Mouse (Mus musculus) right cerebral cortex, postnatal 4 days (tissue): ENCODE data around the gene Srpk2.
"Not testable (repeated sequence)": the region's sequence is repeated elsewhere in the genome, so short reads cannot be mapped to it uniquely, and the experiment has no call there.

ENCODE experiments used
- DNase-seq: peaks from one replicate; pipeline ENCODE4 v3.0.0-alpha.2; 2022

Srpk2 gene

DNA sequence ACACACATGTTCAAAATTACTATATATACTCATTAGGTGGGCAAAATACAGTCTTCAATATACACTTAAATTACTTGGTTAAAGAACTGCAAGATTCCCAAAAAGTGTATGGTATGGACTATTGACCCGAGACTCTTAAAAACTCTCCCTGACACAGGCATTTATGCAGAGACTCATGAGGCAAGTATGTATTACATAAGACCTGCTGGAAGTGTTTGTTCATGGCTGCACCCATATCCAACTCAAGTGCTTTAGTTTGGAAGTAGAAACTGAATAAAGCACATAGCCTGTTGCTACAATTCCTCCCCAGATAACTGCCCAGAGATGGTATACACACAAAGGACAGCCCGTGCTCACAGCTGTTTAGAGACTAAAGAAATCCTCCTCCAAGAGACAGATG, 123.2 kb downstream of the Srpk2 start:
- no peak for DNase-seq

DNA sequence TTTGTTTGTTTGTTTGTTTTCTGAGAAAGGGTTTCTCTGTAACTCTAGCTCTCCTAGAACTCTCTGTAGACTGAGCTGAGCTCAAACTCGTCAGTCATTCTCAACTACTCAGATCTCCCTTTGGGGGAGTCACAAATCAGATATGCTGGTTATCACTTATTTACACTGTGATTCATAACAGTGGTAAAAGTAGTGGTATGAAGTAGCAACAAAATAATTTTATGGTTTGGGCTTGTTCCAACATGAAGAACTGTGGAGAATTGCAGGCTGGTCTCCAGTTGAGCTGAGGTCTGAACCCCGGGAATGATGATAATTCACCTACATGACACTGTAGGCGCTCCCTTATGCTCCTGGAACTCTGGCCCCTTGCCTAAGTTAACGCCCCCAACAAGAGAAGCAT, 124.2 kb downstream of the Srpk2 start:
- no peak for DNase-seq

DNA sequence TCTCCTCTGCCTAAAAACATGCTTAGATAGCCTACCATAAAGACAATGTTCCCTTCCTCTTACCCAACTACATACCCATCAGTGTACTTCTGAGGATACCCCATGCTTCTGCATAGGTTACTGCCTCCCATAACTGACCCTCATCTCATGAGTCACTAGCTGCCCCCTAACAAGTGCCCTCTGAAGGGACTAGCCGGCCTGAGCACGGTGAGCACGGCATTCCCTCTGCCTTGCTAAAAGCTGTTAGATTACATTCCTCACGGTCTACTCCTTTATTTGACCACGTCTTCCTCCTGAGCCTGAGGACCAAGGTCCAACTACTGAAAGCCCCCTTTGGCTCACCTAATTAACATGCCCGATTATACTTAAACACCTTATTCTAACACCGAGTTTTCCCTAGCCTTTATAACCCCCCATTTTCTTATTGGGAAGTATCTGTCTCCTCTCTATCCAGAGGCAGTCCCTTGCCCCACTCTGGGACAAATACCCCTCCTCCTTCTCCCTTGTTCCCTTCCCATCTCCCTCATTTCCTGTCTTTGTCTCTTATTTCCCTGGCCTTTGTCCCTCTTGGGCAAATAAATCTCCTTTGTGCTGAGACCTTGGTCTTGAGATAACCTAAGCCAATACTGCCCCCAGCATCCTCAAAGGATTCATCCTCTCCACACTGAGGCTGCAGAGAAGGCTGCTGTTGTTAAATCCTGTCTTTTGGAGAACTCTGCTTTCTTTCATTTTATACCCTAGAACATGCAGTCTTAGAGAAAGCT, 128.2 kb downstream of the Srpk2 start:
- DNase-seq = no peak

DNA sequence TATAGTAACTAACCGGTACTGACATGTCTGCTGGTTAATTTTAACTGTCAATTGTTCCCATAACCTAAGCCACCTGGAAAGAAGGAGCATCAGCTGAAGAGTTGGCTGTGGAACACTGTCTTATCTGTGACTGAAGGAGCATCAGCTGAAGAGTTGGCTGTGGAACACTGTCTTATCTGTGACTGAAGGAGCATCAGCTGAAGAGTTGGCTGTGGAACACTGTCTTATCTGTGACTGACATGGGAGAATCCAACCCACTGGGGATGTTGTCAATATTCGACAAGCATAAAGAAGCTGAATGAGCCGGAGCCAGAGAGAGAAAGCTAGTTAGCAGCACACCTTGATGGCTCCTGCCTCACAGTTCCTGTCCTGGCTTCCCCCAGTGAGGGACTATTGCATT, 131.1 kb downstream of the Srpk2 start:
- not testable (repeated sequence) for DNase-seq

DNA sequence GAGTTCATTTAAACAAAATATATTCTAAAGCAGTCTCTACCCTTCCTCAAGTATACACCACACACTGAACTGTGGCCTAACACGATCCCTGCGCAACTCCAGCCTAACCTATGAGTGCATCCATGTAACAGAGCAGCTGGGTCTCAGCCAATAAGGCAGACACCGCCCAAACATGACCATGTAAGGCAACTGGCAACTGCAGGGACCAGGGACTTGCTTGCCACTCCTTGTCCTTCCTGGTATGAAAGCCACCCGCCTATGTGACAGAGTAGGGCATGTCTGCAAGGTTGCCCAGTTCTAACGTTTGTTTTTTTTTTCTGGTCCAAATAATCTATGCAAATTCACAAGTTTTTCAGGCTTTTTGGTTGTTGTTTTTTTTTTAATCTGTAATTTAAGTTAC, 132.7 kb downstream of the Srpk2 start:
- no peak for DNase-seq

DNA sequence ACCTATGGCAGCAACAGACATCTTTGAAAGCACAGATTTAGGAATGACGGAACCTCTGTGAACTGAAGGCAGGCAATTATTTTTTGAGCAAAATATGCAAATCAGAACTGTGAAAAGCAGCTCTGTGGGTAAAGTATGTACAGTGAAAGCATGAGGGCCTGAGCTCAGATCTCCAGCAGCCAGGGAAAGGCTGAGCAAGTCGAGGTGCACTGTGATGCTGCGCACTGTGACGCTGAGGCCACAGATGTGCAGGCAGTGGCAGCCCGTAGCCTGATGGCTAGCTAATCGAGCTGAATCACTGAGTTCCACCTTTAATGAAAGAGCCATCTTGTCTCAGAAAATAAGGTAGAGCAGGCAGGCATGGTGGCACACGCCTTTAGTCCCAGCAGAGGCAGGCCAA, 148.7 kb downstream of the Srpk2 start:
- no peak for DNase-seq

DNA sequence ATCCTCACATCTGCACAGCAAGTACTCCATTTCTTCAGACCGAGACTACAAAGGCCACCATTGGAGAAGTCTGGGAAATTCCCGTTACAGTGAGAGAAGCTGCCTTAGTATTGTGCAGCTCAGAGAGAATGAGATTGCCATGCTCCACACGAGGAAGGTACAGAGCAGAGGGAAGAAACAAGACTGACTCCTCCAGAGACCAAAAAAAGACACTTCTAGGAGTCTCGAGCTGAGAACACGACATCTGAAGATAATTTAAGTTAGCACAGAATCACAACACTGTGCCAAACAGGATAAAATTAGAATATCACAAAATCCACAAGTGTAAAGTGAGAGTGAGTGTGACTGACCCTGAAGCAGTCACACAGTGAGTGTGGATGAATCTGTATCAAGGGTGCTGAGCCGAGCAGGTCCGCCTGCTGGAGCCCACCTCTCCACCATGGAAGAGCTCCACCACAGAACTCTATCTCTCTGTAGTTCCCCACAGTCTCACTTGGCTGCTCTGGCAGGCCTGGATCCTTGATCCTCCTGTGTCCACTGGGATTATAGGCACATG, 152.8 kb downstream of the Srpk2 start:
- DNase-seq = no peak

DNA sequence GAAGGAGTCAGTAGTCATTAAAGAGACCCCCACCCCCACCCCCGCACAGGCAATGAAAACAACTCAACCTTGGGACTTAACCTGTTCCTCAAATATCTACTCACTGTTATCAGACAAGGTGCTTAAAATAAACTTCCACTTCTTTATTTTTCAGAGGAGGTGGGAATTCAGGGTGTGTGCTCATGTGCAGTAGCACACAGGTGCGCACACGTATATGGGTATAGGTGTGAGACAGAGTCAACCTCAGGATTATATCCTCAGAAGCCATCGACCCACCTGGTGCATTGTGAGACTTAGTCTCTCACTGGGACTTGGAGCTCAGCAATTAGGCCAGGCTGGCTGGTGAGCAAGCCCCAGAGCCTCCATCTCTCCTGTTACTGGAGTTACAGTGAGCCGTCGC, 153.3 kb downstream of the Srpk2 start:
- no peak for DNase-seq

DNA sequence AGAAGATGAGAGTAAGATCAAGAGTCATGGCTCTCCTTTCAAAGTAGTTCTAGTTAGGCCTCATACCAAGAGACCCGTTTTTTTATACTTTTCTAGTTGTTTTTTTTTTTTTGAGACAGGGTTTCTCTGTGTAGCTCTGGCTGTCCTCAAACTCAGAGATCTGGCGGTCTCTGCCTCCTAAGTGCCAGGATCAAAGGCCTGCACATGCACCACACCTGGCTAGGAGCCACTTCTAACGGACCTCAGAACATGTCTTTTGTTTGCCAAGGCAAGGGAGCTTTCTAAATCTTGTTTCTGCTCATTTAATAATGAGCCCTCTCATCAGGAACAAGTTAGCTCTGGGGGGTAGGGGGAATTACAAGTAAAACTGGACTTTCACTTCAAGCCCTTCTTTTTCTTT, 159.8 kb downstream of the Srpk2 start:
- DNase-seq = no peak

DNA sequence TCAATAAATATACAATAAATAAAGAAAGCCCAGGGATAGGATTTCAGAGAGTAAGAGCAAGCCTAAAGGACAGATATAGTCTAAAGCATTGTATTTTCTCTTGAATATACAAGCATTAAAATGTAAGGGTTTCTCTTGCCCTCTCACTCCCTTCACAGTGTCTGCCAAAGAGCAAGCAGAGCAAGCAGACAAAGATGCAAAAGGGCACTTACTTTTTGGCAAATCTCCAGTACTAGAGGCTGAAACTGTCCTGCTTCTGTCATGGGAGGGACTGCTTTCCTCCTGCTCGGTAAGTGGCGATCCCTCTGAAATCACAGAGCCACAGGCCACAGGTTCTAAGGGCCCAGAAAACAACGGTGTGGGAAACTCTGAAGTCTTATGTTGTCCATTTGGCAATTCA, 160.5 kb downstream of the Srpk2 start:
- DNase-seq = no peak

DNA sequence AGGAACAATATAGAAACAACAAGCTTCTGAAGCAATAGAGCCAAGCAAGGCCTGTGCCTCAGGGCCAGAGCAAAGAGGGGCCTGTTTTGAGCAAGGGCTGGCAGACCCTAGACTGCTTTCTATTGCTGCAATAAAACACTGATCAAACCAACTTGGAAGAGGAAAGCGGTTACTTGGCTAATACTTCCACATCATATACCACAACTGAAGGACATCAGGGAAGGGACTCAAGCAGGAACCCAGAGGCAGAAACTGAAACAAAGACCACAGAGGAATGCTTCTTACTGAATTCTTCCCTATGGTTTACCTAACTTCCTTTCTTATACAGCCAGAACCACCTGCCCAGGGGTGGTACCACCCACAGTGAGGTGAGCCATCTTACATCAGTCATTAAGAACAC, 162.8 kb downstream of the Srpk2 start:
- DNase-seq = no peak

DNA sequence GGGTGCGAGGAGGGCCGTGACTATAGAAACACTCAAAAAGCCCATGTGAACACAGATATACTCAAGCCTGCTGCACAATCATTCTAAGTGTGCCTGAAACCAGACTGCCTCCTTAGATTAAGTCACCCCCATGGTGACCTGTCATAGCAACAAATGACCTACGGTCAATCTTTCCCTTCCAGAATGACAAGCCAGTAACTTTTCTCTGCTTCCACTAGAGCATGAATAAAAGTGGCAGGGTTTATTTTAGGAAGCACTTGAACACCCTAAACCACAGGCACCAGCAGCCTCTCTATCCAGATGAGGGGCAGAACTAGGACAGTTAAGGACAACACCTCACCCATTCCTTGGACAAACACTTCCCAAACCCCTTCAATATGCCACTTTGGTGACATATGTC, 164.7 kb downstream of the Srpk2 start:
- no peak for DNase-seq

DNA sequence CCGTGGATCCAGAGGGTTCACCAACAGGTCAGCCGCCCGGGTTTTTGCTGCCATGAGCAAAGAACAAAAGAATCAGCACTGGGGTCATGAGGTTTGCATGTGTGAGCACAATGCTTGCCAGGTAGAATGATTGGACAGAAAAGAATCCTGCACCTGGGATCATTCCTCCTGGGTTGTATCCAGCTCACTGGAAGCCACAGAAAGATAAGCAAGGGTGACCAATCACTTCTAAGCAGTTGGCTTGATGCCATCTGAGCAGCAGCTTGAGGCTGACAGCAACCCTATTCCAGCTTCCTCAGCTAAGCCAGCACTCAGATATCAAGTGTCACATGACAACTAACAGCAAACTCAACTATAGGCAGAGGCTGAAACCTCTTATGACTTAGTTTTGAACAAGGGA, 165.7 kb downstream of the Srpk2 start:
- DNase-seq = no peak

DNA sequence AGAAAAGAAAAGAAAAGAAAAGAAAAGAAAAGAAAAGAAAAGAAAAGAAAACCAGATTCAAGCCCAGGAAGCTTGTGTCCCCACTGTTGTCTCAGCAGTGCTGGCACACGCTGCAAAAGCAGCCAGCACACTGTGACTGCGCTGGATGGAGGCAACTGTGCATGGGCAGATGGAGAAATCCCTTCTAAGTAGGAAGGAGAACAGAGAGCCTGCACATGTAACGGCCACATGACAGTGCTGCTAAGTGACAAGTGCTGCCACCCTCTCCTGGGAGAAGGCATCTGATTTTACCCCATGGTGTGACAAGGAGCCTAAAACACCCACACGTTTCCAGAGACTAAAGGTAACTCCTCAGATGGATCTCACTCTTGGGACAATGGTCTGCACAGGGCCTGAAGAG, 166.6 kb downstream of the Srpk2 start:
- no peak for DNase-seq

DNA sequence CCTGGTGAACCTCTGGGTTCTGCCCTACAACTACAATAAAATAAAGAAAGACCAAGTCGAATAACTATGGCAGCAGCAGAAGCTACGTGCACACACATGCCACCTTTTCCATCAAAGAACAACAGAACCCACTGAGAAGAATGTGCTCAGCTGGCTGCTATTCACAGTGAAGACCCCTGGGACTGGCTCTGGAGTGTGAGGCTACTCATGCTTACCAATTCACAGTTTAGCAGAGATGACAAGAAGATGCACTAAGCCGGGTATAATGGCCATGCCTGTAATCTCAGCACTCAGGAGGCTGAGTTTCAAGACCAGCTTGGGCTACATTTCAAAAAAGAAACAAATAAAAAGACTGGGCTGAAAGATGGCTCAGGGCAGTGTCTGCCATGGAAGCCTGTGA, 167.5 kb downstream of the Srpk2 start:
- DNase-seq = no peak

DNA sequence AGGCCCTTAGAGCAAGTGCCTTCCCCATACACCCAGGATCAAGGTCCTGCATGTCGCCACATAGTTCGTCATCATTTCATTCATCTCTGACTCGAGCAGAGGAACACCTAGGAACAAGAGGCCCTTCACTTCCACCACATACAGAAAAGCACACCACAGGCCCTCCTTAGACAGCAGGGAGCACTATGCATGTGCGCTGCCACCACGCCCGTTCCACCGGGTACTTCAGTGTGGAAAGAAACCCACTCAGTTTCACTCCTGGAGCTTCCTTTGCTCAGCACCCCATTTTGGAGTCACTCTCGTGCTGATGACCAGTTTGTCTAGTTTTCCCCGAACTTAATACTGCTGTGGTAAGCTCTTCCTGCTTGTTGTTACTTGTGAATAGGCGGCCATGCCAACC, 169.4 kb downstream of the Srpk2 start:
- DNase-seq = no peak

DNA sequence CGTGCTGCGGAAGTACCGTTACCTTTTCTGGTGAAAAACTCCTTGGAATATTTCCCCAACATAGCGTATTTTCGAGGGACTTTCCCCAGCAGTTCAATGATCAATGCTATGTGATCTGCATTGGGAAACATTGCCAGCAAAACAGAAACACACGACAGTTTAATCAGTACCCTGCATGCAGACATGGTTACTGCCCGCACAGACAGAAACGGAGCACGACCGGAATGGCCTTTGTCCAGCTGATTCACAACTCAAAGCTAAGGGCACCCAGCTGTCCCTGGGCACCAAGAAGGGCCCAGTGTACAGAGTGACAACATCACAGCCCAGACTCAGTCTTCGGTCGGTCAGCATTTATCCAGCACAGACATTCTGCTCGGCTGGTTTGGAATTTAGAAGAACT, 170.9 kb downstream of the Srpk2 start:
- DNase-seq = no peak

DNA sequence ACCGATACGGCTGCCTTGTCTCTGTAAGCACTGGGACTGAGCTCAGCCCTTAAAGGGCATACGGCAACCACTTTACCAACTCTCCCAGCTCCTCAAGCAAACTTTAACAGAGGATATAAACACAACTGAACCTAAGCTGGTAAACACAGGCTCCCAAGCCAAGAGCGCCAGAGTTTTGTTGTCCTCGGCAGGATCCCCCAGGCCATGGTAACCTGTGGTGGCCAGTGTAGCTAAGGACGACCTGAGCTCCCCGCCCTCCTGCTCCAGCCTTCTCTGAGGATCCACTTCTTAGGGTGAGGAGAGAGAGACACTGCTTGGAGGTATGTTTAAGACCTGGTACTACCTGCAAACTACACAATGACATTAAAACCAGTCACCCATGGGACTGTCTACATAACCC, 171.9 kb downstream of the Srpk2 start:
- no peak for DNase-seq

DNA sequence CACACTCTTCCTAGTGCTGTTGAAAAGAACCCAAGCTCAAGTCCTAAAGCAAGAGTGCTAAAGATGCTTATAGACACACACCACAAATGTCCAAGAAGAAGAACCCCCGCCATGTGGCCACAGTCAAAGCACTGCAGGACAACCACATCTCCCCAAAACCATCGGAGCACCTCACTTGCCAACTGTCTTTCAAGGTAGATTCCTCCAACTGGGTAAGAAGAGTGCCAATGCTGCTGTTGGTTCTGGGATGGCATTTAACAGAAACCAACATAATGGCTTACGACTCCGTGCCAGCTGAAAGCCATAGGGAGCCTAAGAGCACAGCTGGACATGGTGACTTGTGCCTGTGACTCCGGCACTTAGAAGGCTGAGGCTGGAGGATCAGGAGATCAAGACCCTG, 173.0 kb downstream of the Srpk2 start:
- no peak for DNase-seq

DNA sequence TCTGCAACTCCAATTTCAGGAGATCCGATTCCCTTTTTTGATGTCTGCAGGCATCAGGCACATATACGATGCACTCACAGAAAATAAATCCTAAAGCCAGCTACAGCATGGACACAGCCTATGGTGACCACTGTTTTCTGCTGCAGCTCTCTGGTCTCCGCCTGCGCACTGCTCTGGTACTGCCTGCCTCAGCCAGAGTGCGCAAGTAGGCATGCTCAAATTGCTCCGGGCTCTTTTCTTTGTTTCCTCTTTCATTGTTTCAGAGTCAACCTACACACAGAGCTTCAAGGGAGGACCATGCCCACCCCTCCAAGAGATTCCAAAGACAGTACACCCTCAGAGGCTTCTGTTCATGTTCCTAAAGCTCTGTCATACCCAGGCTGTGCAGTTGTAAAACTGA, 175.8 kb downstream of the Srpk2 start:
- no peak for DNase-seq

DNA sequence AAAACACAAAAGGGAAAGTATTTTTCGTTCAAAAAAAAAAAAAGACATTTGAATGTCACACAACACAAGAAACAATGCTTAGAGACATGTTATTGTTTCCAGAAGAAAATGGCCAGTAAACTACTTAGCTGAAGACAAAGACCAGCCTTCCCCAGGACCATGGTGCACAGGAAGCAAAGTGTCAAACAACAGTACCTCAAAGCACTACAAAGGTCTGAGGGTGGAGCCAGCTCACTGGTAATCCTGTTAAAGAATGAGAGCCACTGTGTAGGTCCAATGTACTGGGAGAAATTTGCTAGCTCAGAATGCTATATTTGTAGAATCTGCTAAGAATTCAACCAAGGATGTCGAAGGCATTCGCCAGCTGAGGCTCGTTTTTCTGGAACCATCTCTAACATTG, 177.2 kb downstream of the Srpk2 start:
- DNase-seq = no peak

DNA sequence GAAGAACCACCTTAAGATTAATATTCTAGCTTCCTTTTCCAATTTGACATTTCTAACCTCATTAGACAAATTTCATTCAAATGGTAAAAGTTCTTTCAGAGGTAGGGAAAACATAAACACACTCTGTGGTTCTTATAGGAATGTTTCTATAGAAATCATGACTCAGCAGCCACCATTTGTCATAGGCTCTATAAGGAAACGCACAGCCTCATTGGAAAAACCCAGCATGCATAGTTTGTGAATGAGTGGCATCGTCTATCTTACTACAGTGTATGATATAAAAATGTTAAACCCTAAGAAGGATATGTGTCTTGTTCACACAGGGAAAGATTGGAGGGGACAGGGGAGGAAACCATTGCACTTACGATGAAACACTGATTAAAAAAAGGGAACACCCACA, 178.8 kb downstream of the Srpk2 start:
- no peak for DNase-seq

DNA sequence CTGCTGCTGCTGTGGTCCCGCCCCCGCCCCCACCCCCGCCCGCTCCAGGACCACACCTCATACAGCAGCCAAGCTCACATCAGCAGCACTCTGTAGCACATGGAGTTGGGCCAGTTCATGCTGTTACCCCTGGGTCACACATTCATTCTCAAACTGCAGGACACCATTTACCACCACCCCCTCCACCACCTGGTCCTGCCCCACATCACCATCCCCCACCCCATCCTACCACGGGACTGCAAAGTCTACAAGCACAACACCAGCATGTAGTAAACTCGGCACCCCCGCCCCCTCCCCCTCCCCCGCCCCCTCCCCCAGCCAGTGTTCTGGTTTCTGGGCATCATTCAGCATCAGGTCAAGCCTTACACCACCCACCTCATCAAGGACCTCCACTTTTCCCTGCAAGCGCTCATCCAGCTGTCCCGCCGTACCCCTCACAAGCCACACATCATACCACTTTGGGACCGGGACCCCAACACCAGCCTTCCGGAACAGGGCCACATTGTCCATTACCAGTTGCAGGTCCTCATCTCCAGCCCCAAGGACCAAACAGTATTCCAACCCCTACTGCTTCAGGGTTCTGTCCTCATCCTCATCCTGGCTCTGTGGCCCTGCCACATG, 182.0 kb downstream of the Srpk2 start:
- no peak for DNase-seq

DNA sequence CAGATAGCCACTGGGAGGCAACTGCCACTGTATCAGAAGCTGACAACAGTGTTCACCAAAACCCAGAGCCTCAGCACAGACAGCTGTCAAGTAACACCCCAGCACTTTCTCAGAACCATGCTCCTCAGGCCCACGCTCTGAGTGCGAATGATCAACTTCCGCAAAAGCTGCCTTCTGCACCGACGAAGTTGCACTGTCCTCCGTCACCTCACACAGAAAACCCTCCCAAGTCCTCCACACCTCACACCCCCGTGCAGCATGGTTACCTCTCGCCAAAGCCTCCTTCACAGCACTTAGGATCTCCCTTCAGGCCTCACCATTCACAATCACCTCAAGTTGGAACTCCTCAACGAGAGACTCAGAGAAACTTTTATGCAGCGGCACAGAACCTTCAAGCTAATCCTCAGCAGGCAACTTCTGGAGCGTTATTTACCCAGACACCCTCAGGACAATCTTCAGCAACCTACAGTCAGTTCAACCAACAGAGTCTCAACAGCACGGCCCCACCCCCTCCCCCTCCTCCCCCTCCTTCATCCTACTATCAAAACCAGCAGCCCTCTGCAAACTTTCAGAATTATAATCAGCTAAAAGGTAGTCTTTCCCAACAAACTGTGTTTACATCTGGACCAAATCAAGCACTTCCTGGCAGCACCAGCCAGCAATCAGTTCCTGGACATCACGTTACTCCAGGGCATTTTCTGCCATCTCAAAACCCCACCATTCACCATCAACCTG, 182.7 kb downstream of the Srpk2 start:
- no peak for DNase-seq
